Mouse (Mus musculus) natural killer cell, adult 2 months (primary cell): ENCODE results near the gene Pth2.
"Not testable (repeated sequence)": the region's sequence is repeated elsewhere in the genome, so short reads cannot be mapped to it uniquely, and the experiment has no call there.

Experiments
- DNase-seq, 2 experiments: peaks; one replicate each; pipeline ENCODE4 v3.0.0; 2022; ENCODE audit warnings: low spot score in 2 of 2

Pth2 gene

GRCm38 (mm10) chr7:45180896-45181477 is at the start of gene Pth2:
TSS of gene Pth2 (plus strand) at chr7:45180995.
- no peak for DNase-seq

- no peak for DNase-seq
Measured at GRCm38 (mm10) chr7:45131850-45132249, 48.9 kb upstream of the Pth2 start.

GRCm38 (mm10) chr7:45133446-45134159 is 47.2 kb upstream of the Pth2 start:
- DNase-seq = no peak

GRCm38 (mm10) chr7:45134544-45135026 is 46.2 kb upstream of the Pth2 start:
- peak; percentile 48 to 50 for DNase-seq

DNA sequence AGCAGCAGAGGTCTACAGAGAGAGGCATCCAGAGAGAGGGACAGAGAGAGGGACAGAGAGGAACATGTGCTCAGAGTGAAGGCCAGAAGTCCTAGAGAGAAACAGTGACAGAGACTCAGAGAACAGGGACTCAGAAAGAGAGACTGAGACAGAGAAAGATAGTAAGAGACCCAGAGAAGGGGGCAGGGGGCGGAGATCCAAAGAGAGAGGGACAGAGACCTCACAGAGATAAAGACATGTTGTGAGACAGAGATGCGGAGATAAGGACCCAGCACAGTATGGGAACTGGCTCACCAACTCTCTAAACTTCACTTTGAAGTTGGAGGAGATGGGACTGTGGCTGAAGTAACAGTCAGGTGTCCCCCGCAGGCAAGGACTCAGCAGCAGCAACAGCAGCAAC is 45.4 kb upstream of the Pth2 start:
- no peak for DNase-seq

GRCm38 (mm10) chr7:45135993-45136567 is 44.7 kb upstream of the Pth2 start, which contains the start of the genes Gm45713 and Flt3l:
TSS of gene Gm45713 (minus strand) at chr7:45136231.
TSS of gene Flt3l (minus strand) at chr7:45136432.
- DNase-seq = peak; percentile 90

- DNase-seq = no peak
Measured at GRCm38 (mm10) chr7:45137171-45138006, 43.4 kb upstream of the Pth2 start.

DNA sequence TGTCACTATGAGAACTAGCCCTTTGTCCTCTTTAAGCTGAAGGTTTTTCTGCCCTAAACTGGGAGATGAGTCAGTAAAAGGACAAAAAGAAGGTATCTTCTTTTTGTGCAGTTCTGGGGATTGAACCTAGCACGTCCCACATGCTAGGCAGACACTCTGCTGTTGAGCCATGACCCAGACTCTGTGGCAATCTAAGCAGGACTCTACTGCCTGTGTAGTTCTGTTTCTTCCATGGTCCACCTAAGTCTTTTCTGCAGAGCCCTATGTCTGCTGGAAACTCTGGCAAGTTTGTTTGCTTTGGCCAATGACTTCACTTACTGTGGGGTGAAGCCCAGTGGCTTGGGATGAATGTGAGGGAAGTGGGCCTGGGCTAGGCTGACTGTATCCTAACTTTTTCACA is 42.4 kb upstream of the Pth2 start:
- no peak for DNase-seq

DNA sequence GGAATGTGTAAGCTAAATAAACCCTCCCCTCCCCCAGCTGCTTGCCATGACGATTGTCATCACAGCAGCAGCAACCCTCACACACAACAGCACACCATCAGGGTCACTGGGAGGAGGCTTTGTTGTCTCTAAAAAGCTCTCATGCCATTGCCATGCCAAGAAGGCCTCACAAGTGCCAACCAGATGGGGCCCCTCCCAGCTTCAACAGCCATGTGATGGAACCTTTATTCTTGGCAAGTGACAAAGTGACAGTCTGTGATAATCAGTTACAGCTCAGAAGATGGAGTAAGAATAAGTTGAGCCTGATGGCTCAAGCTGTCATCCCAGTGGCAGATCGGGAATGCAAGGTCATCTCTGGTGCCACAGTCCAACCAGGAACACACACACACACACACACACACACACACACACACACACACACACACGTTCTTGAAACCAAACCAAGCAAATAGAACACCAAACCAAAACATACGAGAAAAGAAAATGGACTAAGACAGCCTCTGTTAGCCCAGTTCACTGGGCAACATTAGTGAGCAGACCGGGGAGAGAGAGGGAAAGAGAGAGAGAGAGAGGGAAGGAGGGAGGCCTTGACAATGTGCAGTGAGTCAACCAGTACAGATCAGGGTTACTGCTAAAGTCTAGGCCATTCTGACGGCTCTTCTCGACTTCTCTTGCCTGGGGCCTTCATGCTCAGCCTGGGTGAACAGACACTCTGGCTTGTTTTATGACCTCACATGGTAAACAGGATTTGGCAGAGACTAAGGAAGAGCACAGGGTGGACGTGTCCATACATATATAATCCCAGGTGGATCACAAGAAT is 40.7 kb upstream of the Pth2 start:
- DNase-seq = no peak

DNA sequence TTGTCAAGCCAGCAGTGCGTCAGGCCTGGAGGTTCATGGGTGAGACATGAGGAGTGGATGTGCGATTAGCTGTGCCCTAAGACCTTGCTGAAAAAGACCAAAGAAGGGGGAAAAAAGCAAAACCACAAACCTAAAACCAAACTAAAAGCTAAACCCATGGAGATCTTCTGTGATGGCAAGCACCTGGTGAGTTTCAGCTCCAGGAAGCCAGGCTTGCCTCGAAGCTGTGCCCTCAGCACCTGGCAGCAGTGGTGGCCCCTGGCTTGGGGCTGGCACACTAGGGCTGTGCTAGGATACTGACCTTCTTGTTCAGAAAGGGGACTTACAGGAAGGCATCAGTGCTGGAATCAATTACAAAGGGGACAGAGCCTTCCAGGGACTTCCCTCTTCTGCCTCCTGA is 39.5 kb upstream of the Pth2 start:
- DNase-seq = no peak

- no peak for DNase-seq
Measured at GRCm38 (mm10) chr7:45141914-45142313, 38.9 kb upstream of the Pth2 start.

DNA sequence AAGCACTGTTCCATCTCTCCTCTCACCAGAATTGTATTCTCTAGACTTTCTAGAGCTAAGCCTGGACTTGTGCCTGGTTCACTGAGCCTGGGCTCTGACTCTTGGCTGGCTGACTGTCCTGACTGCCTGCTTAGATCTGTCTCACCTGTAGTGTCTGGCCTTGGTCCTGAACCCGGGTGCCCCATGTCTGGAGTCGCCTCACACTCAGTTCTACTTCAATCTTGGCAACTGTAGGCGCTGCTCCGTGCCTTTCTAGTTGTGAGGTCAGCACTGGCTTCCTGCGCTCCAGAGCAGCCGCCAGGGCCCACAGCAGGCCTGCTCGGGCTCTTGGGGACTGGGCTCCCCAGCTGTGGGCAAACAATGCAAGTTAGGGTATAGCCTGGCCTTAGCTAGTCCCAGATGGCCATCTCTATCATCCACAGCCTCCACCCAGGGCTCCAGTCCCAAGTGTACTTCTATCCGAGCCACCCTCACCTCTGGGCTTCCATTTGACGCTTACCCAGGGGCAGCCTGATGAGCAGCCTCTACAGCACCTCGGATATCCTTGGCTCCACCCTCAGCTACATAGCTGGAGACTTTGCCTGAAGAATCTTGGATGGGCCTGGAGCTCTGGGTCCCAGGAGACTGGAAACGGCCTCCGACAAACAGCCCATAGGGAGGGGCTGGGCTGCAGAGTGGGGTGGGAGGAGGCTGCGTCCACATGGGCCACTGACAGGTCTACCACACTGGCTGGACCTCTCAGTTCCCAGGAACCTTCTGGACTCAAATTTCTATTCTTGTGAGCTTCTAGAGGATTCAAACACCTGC is 36.2 kb upstream of the Pth2 start:
- no peak for DNase-seq

DNA sequence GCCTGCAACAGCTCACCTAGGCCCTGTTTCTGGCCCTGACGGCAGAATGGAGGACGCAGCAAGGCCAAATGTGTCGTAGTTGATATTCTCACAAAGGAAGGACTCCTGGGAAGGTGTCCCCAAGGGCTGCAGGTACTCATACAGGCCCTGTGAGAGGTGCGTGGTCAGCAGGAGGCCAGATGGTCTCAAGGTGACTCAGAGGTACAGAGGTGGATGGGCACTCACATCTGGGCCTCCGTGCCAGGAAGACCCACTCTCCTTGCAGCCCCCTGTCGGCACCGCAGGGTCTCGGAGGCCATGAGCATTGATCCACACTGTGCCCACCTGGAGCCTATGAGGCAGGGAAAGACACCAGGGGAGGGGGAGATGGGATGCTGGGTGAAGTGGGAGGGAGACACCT is 35.3 kb upstream of the Pth2 start:
- no peak for DNase-seq

- DNase-seq = no peak
Measured at GRCm38 (mm10) chr7:45147267-45147666, 33.5 kb upstream of the Pth2 start.

GRCm38 (mm10) chr7:45147899-45148298 is 32.9 kb upstream of the Pth2 start:
- no peak for DNase-seq

- no peak for DNase-seq
Measured at GRCm38 (mm10) chr7:45148534-45149098, 32.2 kb upstream of the Pth2 start.

GRCm38 (mm10) chr7:45149545-45149944 is 31.2 kb upstream of the Pth2 start:
- no peak for DNase-seq

GRCm38 (mm10) chr7:45150321-45150720 is 30.5 kb upstream of the Pth2 start:
- DNase-seq = no peak

DNA sequence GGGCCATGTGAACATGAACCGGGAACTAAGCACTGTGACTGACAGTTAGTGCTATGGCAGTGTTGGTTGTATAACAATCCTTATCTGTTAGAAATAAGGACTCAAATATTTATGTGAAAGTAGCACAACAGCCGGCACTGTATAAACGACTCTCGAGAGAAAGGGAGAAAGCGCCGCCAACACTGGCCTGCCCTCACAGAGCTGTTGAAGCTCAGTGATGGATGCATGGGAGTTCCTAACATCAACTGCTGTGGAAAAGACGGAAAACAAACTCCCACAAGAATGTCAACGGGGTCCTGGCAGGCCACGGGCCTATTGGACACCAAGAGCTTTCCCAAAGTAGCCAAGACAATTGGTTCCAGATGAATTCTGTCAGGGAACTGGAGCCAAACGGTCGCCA is 29.5 kb upstream of the Pth2 start:
- no peak for DNase-seq

DNA sequence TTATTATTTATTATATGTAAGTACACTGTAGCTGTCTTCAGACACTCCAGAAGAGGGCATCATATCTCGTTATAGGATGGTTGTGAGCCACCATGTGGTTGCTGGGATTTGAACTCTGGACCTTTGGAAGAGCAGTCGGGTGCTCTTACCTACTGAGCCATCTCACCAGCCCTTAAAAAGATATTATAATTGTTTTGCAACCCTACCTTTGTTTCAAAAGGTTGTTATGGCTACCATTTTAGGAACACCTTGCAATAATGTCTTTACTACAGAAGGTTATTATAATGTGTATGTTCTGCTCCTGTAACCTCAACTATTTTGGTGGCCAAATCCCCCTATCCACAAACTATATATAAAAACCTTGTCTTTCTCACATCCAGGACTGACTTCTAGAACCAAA is 27.7 kb upstream of the Pth2 start:
- DNase-seq = not testable (repeated sequence)
